Mouse (Mus musculus) thymus, postnatal 25 days (tissue): Measurements from ENCODE around the gene Wdr45.

Experiments
- DNase-seq: peaks from one replicate; pipeline ENCODE4 v3.0.0; 2022

The Wdr45 gene

DNA sequence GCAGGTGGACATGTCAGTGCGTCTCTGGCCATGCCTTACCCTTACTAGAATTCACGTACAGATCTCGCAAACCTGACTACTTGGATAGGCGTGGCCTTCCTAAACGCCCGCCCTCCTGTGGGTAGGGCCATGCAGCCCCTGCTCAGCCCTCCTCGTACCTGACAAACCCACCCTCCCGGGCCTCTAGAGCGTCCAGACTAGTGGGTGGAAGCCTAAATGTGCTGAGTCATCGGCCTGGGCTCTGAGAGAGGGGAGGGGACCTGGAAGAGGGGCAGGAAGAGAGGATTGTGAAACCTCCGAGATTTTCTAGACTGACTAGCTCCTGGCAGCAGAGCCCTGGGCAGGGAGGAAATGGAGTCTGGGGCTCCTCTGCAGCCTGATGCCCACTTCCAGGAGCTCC is 51.6 kb downstream of the Wdr45 start:
- no peak for DNase-seq

- no peak for DNase-seq
Observed at GRCm38 (mm10) chrX:7769302-7770017, 55.3 kb downstream of the Wdr45 start.

DNA sequence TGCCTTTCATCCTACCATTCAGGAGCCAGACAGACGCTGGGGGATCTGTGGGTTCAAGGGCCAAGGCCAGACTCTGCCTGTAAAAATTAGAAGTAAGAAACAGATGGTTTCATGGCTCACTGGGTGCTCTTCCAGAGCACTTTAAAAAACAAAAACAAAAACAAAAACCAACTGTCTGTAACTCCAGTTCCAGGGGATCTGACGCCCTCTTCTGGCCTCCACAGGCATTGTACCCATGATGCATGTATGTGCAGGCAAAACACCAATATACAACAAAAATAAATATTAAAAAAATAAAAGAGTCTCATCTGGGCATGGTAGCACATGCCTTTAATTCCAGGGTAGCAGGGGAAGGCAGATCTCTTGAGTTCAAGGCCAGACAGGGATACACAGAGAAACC is 58.6 kb downstream of the Wdr45 start:
- no peak for DNase-seq

- no peak for DNase-seq
Observed at GRCm38 (mm10) chrX:7775501-7776205, 61.5 kb downstream of the Wdr45 start.

- DNase-seq: peak; percentile 47
Observed at GRCm38 (mm10) chrX:7776329-7777082, 62.4 kb downstream of the Wdr45 start.
